Mouse (Mus musculus): ENCODE measurements around the gene Iqcm. TPM values are rescaled to one million over a fixed set of nuclear protein-coding genes. Genes with fewer than 3 reads are reported as not detected.

Iqcm gene
- total and polyA plus RNA-seq, 2 experiments from 2014 or later, result not detected

DNA sequence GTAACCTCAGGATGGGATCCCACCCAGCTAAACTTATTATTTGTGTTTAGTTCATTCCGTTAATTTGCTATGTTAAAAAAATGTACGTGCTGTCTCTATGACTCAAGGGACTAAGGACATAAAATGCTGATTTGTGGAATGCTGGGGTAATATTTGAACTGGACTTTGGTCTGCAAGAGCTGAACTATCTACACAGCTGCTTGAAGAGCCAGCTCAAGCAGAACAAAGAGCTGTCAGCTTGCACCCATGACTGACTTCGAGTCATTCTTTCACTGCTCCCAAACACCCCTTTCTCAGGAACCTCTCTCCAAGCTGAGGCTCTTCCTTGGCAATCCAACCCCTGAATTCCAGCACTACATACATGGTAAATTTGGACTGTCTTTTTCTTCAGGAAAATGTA, 65.3 kb downstream of the Iqcm start:
- H3K4me1 ChIP-seq (ENCODE audit: control insufficient read depth, insufficient read depth), result no peaks in the 10 kb centered on the region
- no peak for ATAC-seq (ENCODE audit: insufficient read depth, low read depth)
- 71% methylated on average over 3 of the region's 3 CpGs for WGBS
- H3K4me2 ChIP-seq (ENCODE audit: low read depth, low read length), result no peak overlapping the region
- H3K9ac ChIP-seq (replicated peaks; ENCODE audit: low read depth, low read length), result no peak overlapping the region
- no peaks in the 10 kb centered on the region for H3K36me3 ChIP-seq (replicated peaks; ENCODE audit: control insufficient read depth, insufficient read depth, low read length)
- H3K27ac ChIP-seq (ENCODE audit: low read depth), result no peak overlapping the region
- H3K27me3 ChIP-seq (ENCODE audit: control insufficient read depth, insufficient read depth, low read length), result no peaks in the 10 kb centered on the region
- peaks cover 4% of the 10 kb centered on the region; the same call in 1 of the 2 replicates for H3K9me3 ChIP-seq (replicated peaks; ENCODE audit: control insufficient read depth, low read length)
- DNase-seq (ENCODE audit: low spot score), result no peak
- H3K4me3 ChIP-seq (ENCODE audit: low read depth, low read length), result no peak overlapping the region
- TF ChIP-seq CTCF (IDR thresholded peaks at IDR 0.05; ENCODE audit: low read depth) (no peak), EP300 (IDR thresholded peaks at IDR 0.05; ENCODE audit: low read depth) (no peak)

DNA sequence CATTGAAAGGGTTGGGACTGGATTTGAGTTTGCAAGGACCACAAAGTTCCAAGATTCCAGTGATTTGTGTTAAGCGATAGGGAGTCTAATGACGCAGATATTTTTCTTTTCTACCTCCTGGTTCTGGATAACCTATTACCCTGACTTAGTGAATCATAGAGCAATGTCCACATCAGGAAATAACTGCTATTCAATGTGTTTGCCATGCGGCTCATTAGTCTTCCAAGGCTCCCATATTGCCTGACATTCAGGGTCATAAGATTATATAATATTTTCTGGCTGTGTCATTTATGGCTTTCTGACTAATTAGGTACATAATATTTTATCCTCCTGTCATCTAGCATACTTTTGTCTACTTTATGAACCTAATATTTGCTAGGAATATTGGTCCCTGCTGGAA, 100.8 kb downstream of the Iqcm start:
- TF ChIP-seq CTCF (IDR thresholded peaks at IDR 0.05; ENCODE audit: low read depth), result no peak
- no peak for TF ChIP-seq EP300 (IDR thresholded peaks at IDR 0.05; ENCODE audit: low read depth)
- Histone ChIP-seq H3K9me3 (replicated peaks; ENCODE audit: control insufficient read depth, low read length) (no peaks in the 10 kb centered on the region), H3K4me2 (ENCODE audit: low read depth, low read length) (no peak overlapping the region), H3K4me1 (ENCODE audit: control insufficient read depth, insufficient read depth) (no peaks in the 10 kb centered on the region), H3K27ac (ENCODE audit: low read depth) (no peak overlapping the region), H3K9ac (replicated peaks; ENCODE audit: low read depth, low read length) (no peak overlapping the region), H3K4me3 (ENCODE audit: low read depth, low read length) (no peak overlapping the region), H3K27me3 (ENCODE audit: control insufficient read depth, insufficient read depth, low read length) (no peaks in the 10 kb centered on the region), H3K36me3 (replicated peaks; ENCODE audit: control insufficient read depth, insufficient read depth, low read length) (no peaks in the 10 kb centered on the region)
- no peak for ATAC-seq (ENCODE audit: insufficient read depth, low read depth)
- no peak for DNase-seq (ENCODE audit: low spot score)
- WGBS, result 84% methylated on average over 3 of the region's 3 CpGs

GRCm38 (mm10) chr8:75596281-75596680, 147.8 kb downstream of the Iqcm start:
- Histone ChIP-seq H3K4me1 (ENCODE audit: control insufficient read depth, insufficient read depth) (no peaks in the 10 kb centered on the region), H3K27me3 (ENCODE audit: control insufficient read depth, insufficient read depth, low read length) (no peaks in the 10 kb centered on the region), H3K9ac (replicated peaks; ENCODE audit: low read depth, low read length) (no peak overlapping the region), H3K4me3 (ENCODE audit: low read depth, low read length) (no peak overlapping the region), H3K4me2 (ENCODE audit: low read depth, low read length) (no peak overlapping the region), H3K36me3 (replicated peaks; ENCODE audit: control insufficient read depth, insufficient read depth, low read length) (no peaks in the 10 kb centered on the region), H3K27ac (ENCODE audit: low read depth) (no peak overlapping the region), H3K9me3 (replicated peaks; ENCODE audit: control insufficient read depth, low read length) (no peaks in the 10 kb centered on the region)
- TF ChIP-seq CTCF (IDR thresholded peaks at IDR 0.05; ENCODE audit: low read depth) (no peak), EP300 (IDR thresholded peaks at IDR 0.05; ENCODE audit: low read depth) (no peak)
- DNase-seq (ENCODE audit: low spot score), result no peak
- 52% methylated on average over 2 of the region's 2 CpGs for WGBS
- ATAC-seq (ENCODE audit: insufficient read depth, low read depth), result no peak

GRCm38 (mm10) chr8:75642958-75643357, 194.5 kb downstream of the Iqcm start:
- no peak overlapping the region for H3K4me3 ChIP-seq (ENCODE audit: low read depth, low read length)
- no peaks in the 10 kb centered on the region for H3K27me3 ChIP-seq (ENCODE audit: control insufficient read depth, insufficient read depth, low read length)
- no peak for TF ChIP-seq EP300 (IDR thresholded peaks at IDR 0.05; ENCODE audit: low read depth)
- no peak for TF ChIP-seq CTCF (IDR thresholded peaks at IDR 0.05; ENCODE audit: low read depth)
- no peak overlapping the region for H3K9ac ChIP-seq (replicated peaks; ENCODE audit: low read depth, low read length)
- H3K36me3 ChIP-seq (replicated peaks; ENCODE audit: control insufficient read depth, insufficient read depth, low read length), result no peaks in the 10 kb centered on the region
- no peak for DNase-seq (ENCODE audit: low spot score)
- H3K4me2 ChIP-seq (ENCODE audit: low read depth, low read length), result no peak overlapping the region
- 69% methylated on average over 3 of the region's 3 CpGs for WGBS
- ATAC-seq (ENCODE audit: insufficient read depth, low read depth), result no peak
- H3K9me3 ChIP-seq (replicated peaks; ENCODE audit: control insufficient read depth, low read length), result no peaks in the 10 kb centered on the region
- H3K4me1 ChIP-seq (ENCODE audit: control insufficient read depth, insufficient read depth), result no peaks in the 10 kb centered on the region
- H3K27ac ChIP-seq (ENCODE audit: low read depth), result no peak overlapping the region

- 55% methylated on average over 6 of the region's 6 CpGs for WGBS
- no peak overlapping the region for H3K27ac ChIP-seq (ENCODE audit: low read depth)
- DNase-seq (ENCODE audit: low spot score) (no peak), ATAC-seq (ENCODE audit: insufficient read depth, low read depth) (no peak)
- no peaks in the 10 kb centered on the region for H3K4me1 ChIP-seq (ENCODE audit: control insufficient read depth, insufficient read depth)
- no peaks in the 10 kb centered on the region for H3K36me3 ChIP-seq (replicated peaks; ENCODE audit: control insufficient read depth, insufficient read depth, low read length)
- H3K9ac ChIP-seq (replicated peaks; ENCODE audit: low read depth, low read length), result no peak overlapping the region
- H3K4me2 ChIP-seq (ENCODE audit: low read depth, low read length), result no peak overlapping the region
- no peaks in the 10 kb centered on the region for H3K27me3 ChIP-seq (ENCODE audit: control insufficient read depth, insufficient read depth, low read length)
- no peaks in the 10 kb centered on the region for H3K9me3 ChIP-seq (replicated peaks; ENCODE audit: control insufficient read depth, low read length)
- H3K4me3 ChIP-seq (ENCODE audit: low read depth, low read length), result no peak overlapping the region
- no peak for TF ChIP-seq CTCF (IDR thresholded peaks at IDR 0.05; ENCODE audit: low read depth)
Observed at GRCm38 (mm10) chr8:75659287-75659686, 210.8 kb downstream of the Iqcm start.

- Histone ChIP-seq H3K27ac (ENCODE audit: low read depth) (no peak overlapping the region), H3K4me1 (ENCODE audit: control insufficient read depth, insufficient read depth) (no peaks in the 10 kb centered on the region), H3K4me3 (ENCODE audit: low read depth, low read length) (no peak overlapping the region), H3K4me2 (ENCODE audit: low read depth, low read length) (no peak overlapping the region), H3K36me3 (replicated peaks; ENCODE audit: control insufficient read depth, insufficient read depth, low read length) (no peaks in the 10 kb centered on the region), H3K9ac (replicated peaks; ENCODE audit: low read depth, low read length) (no peak overlapping the region), H3K9me3 (replicated peaks; ENCODE audit: control insufficient read depth, low read length) (no peaks in the 10 kb centered on the region), H3K27me3 (ENCODE audit: control insufficient read depth, insufficient read depth, low read length) (no peaks in the 10 kb centered on the region)
- 70% methylated on average over 3 of the region's 3 CpGs for WGBS
- TF ChIP-seq CTCF (IDR thresholded peaks at IDR 0.05; ENCODE audit: low read depth) (no peak), EP300 (IDR thresholded peaks at IDR 0.05; ENCODE audit: low read depth) (no peak)
- DNase-seq (ENCODE audit: low spot score) (no peak), ATAC-seq (ENCODE audit: insufficient read depth, low read depth) (no peak)
Observed at GRCm38 (mm10) chr8:75746561-75746960, 298.1 kb downstream of the Iqcm start.
